Mouse (Mus musculus) liver, adult 2 months (tissue): ENCODE results near the gene Osbp2.

Experiments
- CTCF ChIP-seq: fragments of 200-500 bp; IDR thresholded peaks from 2 replicates; pipeline ENCODE4 v1.5.1; 2011; ENCODE audit warnings: low read depth, low read length, control low read depth
- POLR2A ChIP-seq: fragments of 200-500 bp; IDR thresholded peaks from 2 replicates; pipeline ENCODE4 v1.6.1; 2011; ENCODE audit warnings: low read length, control low read depth; ENCODE audit not compliant: insufficient read depth; ENCODE audit errors: extremely low read depth

DNA sequence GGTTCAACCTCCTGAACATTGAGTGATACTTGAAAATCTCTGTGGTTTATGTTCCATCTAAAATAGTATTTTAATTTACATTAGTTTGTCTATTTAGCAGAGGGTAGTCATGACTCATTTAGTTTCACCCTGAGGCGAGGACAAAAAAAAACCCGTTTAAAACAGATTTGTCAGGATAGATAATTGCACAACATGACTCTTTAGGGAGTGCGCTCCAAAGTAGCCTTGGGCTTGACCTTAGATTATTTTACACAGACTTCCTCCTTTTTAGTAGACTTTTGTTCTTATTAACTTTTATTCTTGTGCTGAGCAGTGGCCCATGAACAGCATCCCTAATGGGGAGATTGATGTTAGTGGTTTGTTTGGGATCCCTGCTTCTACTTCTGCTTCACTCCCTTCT, 196.2 kb downstream of the Osbp2 start:
- TF ChIP-seq POLR2A (no peak), CTCF (no peak)
